Mouse (Mus musculus): Measurements from ENCODE around the gene Eif4g3.
"Not testable (repeated sequence)": the region's sequence is repeated elsewhere in the genome, so short reads cannot be mapped to it uniquely, and the experiment has no call there.

DNA sequence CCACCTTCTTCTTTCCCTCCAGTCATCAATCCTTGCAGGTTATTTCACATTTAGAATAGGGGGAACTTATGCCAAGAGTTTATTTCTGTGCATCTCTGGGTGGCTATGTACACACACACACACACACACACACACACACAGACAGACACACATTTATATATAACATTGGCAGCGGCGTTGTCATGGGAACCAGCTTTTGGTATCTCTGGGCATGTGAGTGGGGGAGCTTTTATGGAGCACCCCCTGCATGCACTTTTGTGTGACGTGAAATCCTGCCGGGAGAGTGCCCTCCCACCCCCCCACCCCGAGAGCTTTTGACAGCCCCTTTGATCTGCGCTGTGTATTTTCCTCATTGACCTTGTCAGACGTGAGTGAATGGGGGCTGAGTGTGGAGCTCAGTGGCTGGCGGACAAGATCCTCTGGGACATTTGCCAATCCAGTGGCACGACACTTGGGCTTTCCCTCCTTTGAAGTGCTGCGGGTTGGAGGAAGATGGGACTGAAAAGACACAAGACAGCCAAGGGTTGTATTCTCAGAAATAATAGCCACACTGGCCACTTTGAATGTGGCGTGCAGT is 17.9 kb upstream of the Eif4g3 start:
- TF ChIP-seq CTCF, EP300 (IDR thresholded peaks at IDR 0.05; ENCODE audit: low read depth): not testable (repeated sequence)
